Mouse (Mus musculus): ENCODE measurements around the gene Cldn5. TPM values are rescaled to one million over a fixed set of nuclear protein-coding genes. Genes with fewer than 3 reads are reported as not detected.

Gene Cldn5
- polyA plus RNA-seq (2016; fragmentation: Nextera tagmentation; extraction: Ambion mirVana), result 34.6 and 39.2 TPM in 2 replicates

GRCm38 (mm10) chr16:18776556-18777100 is at the start of gene Cldn5:
Gene Cldn5, plus strand, starts transcription at chr16:18776847.
- 0 out of 2 replicates have a peak within 1 kb of the TSS, but pooled peaks have one; percentile 0 for H3K9ac ChIP-seq (replicated peaks)
- peaks cover 17% of the 10 kb centered on the region for H3K4me1 ChIP-seq
- H3K4me2 ChIP-seq (replicated peaks), result peak within 1 kb of the TSS; percentile 53
- peaks cover 58% of the 10 kb centered on the region for H3K27me3 ChIP-seq
- H3K27ac ChIP-seq (replicated peaks), result no peak within 1 kb of the TSS
- ATAC-seq (ENCODE audit: low FRiP score, low read depth), result no peak
- no peaks in the 10 kb centered on the region for H3K9me3 ChIP-seq
- 3% methylated on average over 19 of the region's 19 CpGs for WGBS
- peak within 1 kb of the TSS; percentile 39 for H3K4me3 ChIP-seq
- H3K36me3 ChIP-seq, result peaks cover 20% of the 10 kb centered on the region

GRCm38 (mm10) chr16:18727536-18728499 is 48.8 kb upstream of the Cldn5 start:
- Histone ChIP-seq H3K36me3 (no peaks in the 10 kb centered on the region), H3K9ac (replicated peaks) (no peak overlapping the region), H3K27me3 (no peaks in the 10 kb centered on the region), H3K4me2 (replicated peaks) (no peak overlapping the region), H3K9me3 (no peaks in the 10 kb centered on the region), H3K4me3 (no peak overlapping the region), H3K27ac (replicated peaks) (no peak overlapping the region), H3K4me1 (no peaks in the 10 kb centered on the region)
- no peak for ATAC-seq (ENCODE audit: low FRiP score, low read depth)
- WGBS, result 73% methylated on average over 10 of the region's 10 CpGs

- Histone ChIP-seq H3K4me2 (replicated peaks) (no peak overlapping the region), H3K27ac (replicated peaks) (no peak overlapping the region), H3K36me3 (no peaks in the 10 kb centered on the region), H3K9me3 (no peaks in the 10 kb centered on the region), H3K9ac (replicated peaks) (no peak overlapping the region), H3K4me3 (no peak overlapping the region), H3K27me3 (no peaks in the 10 kb centered on the region), H3K4me1 (no peaks in the 10 kb centered on the region)
- ATAC-seq (ENCODE audit: low FRiP score, low read depth), result no peak
- WGBS, result 72% methylated on average over 5 of the region's 5 CpGs
Observed at GRCm38 (mm10) chr16:18729185-18729584, 47.5 kb upstream of the Cldn5 start.

GRCm38 (mm10) chr16:18730640-18731039 is 46.0 kb upstream of the Cldn5 start:
- no peak overlapping the region for H3K4me3 ChIP-seq
- H3K4me1 ChIP-seq, result no peaks in the 10 kb centered on the region
- no peak overlapping the region for H3K27ac ChIP-seq (replicated peaks)
- H3K9me3 ChIP-seq, result no peaks in the 10 kb centered on the region
- ATAC-seq (ENCODE audit: low FRiP score, low read depth), result no peak
- H3K4me2 ChIP-seq (replicated peaks), result no peak overlapping the region
- H3K9ac ChIP-seq (replicated peaks), result no peak overlapping the region
- no peaks in the 10 kb centered on the region for H3K27me3 ChIP-seq
- no peaks in the 10 kb centered on the region for H3K36me3 ChIP-seq
- 82% methylated on average over 3 of the region's 3 CpGs for WGBS

GRCm38 (mm10) chr16:18733100-18733956 is 43.3 kb upstream of the Cldn5 start:
- WGBS, result 71% methylated on average over 20 of the region's 20 CpGs
- Histone ChIP-seq H3K36me3 (no peaks in the 10 kb centered on the region), H3K27ac (replicated peaks) (no peak overlapping the region), H3K9ac (replicated peaks) (no peak overlapping the region), H3K4me2 (replicated peaks) (no peak overlapping the region), H3K4me1 (no peaks in the 10 kb centered on the region), H3K27me3 (no peaks in the 10 kb centered on the region), H3K4me3 (no peak overlapping the region), H3K9me3 (no peaks in the 10 kb centered on the region)
- ATAC-seq (ENCODE audit: low FRiP score, low read depth), result no peak

GRCm38 (mm10) chr16:18738303-18738702 is 38.3 kb upstream of the Cldn5 start:
- Histone ChIP-seq H3K4me1 (no peaks in the 10 kb centered on the region), H3K27me3 (no peaks in the 10 kb centered on the region), H3K36me3 (no peaks in the 10 kb centered on the region), H3K27ac (replicated peaks) (no peak overlapping the region), H3K4me3 (no peak overlapping the region), H3K9ac (replicated peaks) (no peak overlapping the region), H3K4me2 (replicated peaks) (no peak overlapping the region), H3K9me3 (no peaks in the 10 kb centered on the region)
- no peak for ATAC-seq (ENCODE audit: low FRiP score, low read depth)

- Histone ChIP-seq H3K4me3 (no peak overlapping the region), H3K9me3 (no peaks in the 10 kb centered on the region), H3K27ac (replicated peaks) (no peak overlapping the region), H3K36me3 (no peaks in the 10 kb centered on the region), H3K27me3 (no peaks in the 10 kb centered on the region), H3K9ac (replicated peaks) (no peak overlapping the region), H3K4me2 (replicated peaks) (no peak overlapping the region), H3K4me1 (no peaks in the 10 kb centered on the region)
- ATAC-seq (ENCODE audit: low FRiP score, low read depth), result no peak
- 76% methylated on average over 20 of the region's 20 CpGs for WGBS
Observed at GRCm38 (mm10) chr16:18746268-18747122, 30.2 kb upstream of the Cldn5 start.

- 86% methylated on average over 11 of the region's 11 CpGs for WGBS
Observed at GRCm38 (mm10) chr16:18751101-18751500, 25.5 kb upstream of the Cldn5 start.

GRCm38 (mm10) chr16:18751885-18752499 is 24.7 kb upstream of the Cldn5 start:
- no peak overlapping the region for H3K4me2 ChIP-seq (replicated peaks)
- no peak overlapping the region for H3K4me3 ChIP-seq
- H3K4me1 ChIP-seq, result no peaks in the 10 kb centered on the region
- no peaks in the 10 kb centered on the region for H3K36me3 ChIP-seq
- H3K27me3 ChIP-seq, result no peaks in the 10 kb centered on the region
- 81% methylated on average over 10 of the region's 10 CpGs for WGBS
- H3K9me3 ChIP-seq, result no peaks in the 10 kb centered on the region
- no peak overlapping the region for H3K27ac ChIP-seq (replicated peaks)
- H3K9ac ChIP-seq (replicated peaks), result no peak overlapping the region
- no peak for ATAC-seq (ENCODE audit: low FRiP score, low read depth)

More at GRCm38 (mm10) chr16:18751101-18751500, 25.5 kb upstream of the Cldn5 start:
- Histone ChIP-seq H3K4me1 (no peaks in the 10 kb centered on the region), H3K9ac (replicated peaks) (no peak overlapping the region), H3K4me2 (replicated peaks) (no peak overlapping the region), H3K27ac (replicated peaks) (no peak overlapping the region), H3K36me3 (no peaks in the 10 kb centered on the region), H3K4me3 (no peak overlapping the region), H3K9me3 (no peaks in the 10 kb centered on the region), H3K27me3 (no peaks in the 10 kb centered on the region)
- ATAC-seq (ENCODE audit: low FRiP score, low read depth), result no peak

GRCm38 (mm10) chr16:18761734-18762133 is 14.9 kb upstream of the Cldn5 start:
- no peaks in the 10 kb centered on the region for H3K27me3 ChIP-seq
- H3K9ac ChIP-seq (replicated peaks), result no peak overlapping the region
- no peaks in the 10 kb centered on the region for H3K36me3 ChIP-seq
- H3K27ac ChIP-seq (replicated peaks), result no peak overlapping the region
- no peak overlapping the region for H3K4me2 ChIP-seq (replicated peaks)
- WGBS, result 92% methylated on average over 4 of the region's 4 CpGs
- H3K4me3 ChIP-seq, result no peak overlapping the region
- ATAC-seq (ENCODE audit: low FRiP score, low read depth), result no peak
- H3K4me1 ChIP-seq, result no peaks in the 10 kb centered on the region
- H3K9me3 ChIP-seq, result no peaks in the 10 kb centered on the region

GRCm38 (mm10) chr16:18762960-18763359 is 13.7 kb upstream of the Cldn5 start:
- Histone ChIP-seq H3K4me3 (no peak overlapping the region), H3K4me2 (replicated peaks) (no peak overlapping the region), H3K27me3 (no peaks in the 10 kb centered on the region), H3K9me3 (no peaks in the 10 kb centered on the region), H3K4me1 (no peaks in the 10 kb centered on the region), H3K27ac (replicated peaks) (no peak overlapping the region), H3K9ac (replicated peaks) (no peak overlapping the region), H3K36me3 (no peaks in the 10 kb centered on the region)
- ATAC-seq (ENCODE audit: low FRiP score, low read depth), result no peak
- WGBS, result 77% methylated on average over 3 of the region's 3 CpGs
